21 mouse cellular contexts compared by ENCODE assay signal in genomic region chr1:140406631-140407288, GRCm38 (mm10).
"Had no signal": no experiment of that assay in that cellular context is flagged by ENCODE, and none has a peak within 500 bp of the region (broad histone marks: within the 10 kb centered on the region; RNA-seq: fewer than 3 reads in every experiment).

No protein-coding gene starts in this region.

- H3K4me2 ChIP-seq: hindbrain, embryonic 14.5 days; liver, embryonic 15.5 days; lung, embryonic 14.5 days; midbrain, embryonic 15.5 days; neural tube, embryonic 12.5 days; neural tube, embryonic 15.5 days; stomach, embryonic 15.5 days had no signal

- H3K27ac ChIP-seq: hindbrain, embryonic 14.5 days; hindbrain, postnatal 0 days; kidney, postnatal 0 days; layer of hippocampus, adult 2 months; liver, embryonic 15.5 days; midbrain, embryonic 10.5 days; midbrain, embryonic 15.5 days; neural tube, embryonic 12.5 days; neural tube, embryonic 15.5 days; stomach, embryonic 15.5 days had no signal

- H3K4me3 ChIP-seq: layer of hippocampus, adult 2 months; liver, embryonic 15.5 days; megakaryocyte, embryonic 14.5 days; midbrain, embryonic 10.5 days; midbrain, embryonic 15.5 days; neural tube, embryonic 12.5 days; neural tube, embryonic 15.5 days; stomach, embryonic 15.5 days had no signal

- H3K9me3 ChIP-seq: liver, embryonic 15.5 days; megakaryocyte, embryonic 14.5 days; midbrain, embryonic 10.5 days; midbrain, embryonic 15.5 days; neural tube, embryonic 12.5 days; neural tube, embryonic 15.5 days; stomach, embryonic 15.5 days had no signal

- H3K4me1 ChIP-seq: liver, embryonic 15.5 days; megakaryocyte, embryonic 14.5 days; midbrain, embryonic 10.5 days; midbrain, embryonic 15.5 days; neural tube, embryonic 12.5 days; neural tube, embryonic 15.5 days; stomach, embryonic 15.5 days had no signal

- H3K36me3 ChIP-seq: liver, embryonic 15.5 days; midbrain, embryonic 10.5 days; midbrain, embryonic 15.5 days; neural tube, embryonic 12.5 days; neural tube, embryonic 15.5 days; stomach, embryonic 15.5 days had no signal

- ATAC-seq: hindbrain, postnatal 0 days; inflammation-experienced regulatory T-cells, adult 6 months; lung, postnatal 0 days; midbrain, embryonic 15.5 days had no signal

- H3K27me3 ChIP-seq: liver, embryonic 15.5 days; megakaryocyte, embryonic 14.5 days; midbrain, embryonic 15.5 days; neural tube, embryonic 12.5 days; neural tube, embryonic 15.5 days; stomach, embryonic 15.5 days had no signal

- DNase-seq: kidney, adult 18-20 months; kidney, postnatal 25 days; layer of hippocampus, adult 9-11 months; lung, embryonic 14.5 days; right cerebral cortex, adult 18-20 months; right cerebral cortex, postnatal 14 days; spleen, adult 18-20 months; thymus, postnatal 25 days had no signal

- H3K9ac ChIP-seq: hindbrain, embryonic 14.5 days; liver, embryonic 15.5 days; lung, embryonic 14.5 days; midbrain, embryonic 15.5 days; neural tube, embryonic 12.5 days; neural tube, embryonic 15.5 days; stomach, embryonic 15.5 days had no signal
